Mouse (Mus musculus) induced T-regulatory cell, adult 2 months (primary cell): ENCODE data around the gene Serpinb9b.
"Not testable (repeated sequence)": the region's sequence is repeated elsewhere in the genome, so short reads cannot be mapped to it uniquely, and the experiment has no call there.

Experiments used
- DNase-seq: peaks from one replicate; pipeline ENCODE4 v3.0.0-alpha.2; 2012; ENCODE audit warnings: low read depth

Serpinb9b gene

DNA sequence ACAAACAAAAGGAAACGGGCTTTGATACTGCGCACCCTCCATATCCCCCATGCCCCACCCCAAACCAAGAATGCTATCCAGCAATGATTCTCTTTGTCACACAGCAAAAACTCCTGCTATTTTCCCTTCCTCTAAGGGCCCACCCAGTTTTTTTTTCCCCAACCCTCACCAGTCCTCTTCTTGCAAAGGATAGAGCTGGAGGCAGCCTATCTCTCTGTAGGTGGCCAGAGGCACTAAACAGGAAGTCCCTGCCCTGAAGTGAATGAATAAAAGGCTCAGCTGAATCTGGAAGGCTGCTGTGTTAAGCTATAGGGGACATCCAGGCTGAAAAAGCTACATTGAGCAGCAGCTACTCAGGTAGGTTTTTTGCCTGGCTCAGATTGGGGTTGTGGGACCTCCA lies at the start of gene Serpinb9b:
TSS of gene Serpinb9b (plus strand) at position 173 of the 400 bp plus-strand sequence.
- DNase-seq = no peak

GRCm38 (mm10) chr13:32982556-32983042 lies 44.6 kb upstream of the Serpinb9b start:
- DNase-seq = no peak

DNA sequence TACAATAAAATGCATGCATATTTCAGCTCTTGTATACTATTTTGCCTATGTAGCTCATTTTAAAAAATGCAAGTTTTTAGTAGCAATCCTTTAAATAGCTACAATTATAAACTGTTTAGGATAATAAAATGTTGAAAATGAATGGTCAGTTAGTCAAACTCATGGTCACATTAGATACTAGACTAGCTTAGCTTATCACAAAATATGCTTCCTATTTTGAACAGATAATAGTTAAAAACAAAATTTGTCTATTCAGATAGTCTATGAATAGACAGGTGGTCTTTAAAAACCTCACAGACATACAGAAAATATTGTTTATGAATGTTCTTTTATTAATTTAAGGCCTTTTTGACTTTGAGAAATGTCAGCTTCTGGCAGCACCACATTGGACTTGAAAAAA lies 41.0 kb upstream of the Serpinb9b start:
- DNase-seq = no peak

- peak; percentile 64 for DNase-seq
Measured at GRCm38 (mm10) chr13:32993152-32993893, 33.9 kb upstream of the Serpinb9b start.

DNA sequence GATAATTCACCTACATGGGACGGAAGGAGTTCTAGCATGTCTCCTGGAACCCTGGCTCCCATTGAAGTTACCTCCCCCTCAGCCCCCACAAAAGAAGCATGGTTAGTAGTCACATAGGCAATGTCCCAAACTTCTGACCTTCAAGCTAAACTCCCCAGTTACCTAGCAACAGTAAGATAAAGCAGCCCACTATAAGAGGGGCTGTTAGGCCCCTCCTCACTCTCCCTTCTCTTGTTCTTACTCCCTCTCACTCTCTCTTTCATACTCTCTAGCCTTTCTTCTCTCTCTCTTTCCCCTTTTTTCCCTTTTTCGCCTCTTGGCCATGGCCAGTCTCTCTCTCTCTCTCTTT lies 33.3 kb upstream of the Serpinb9b start:
- no peak for DNase-seq

GRCm38 (mm10) chr13:32995051-32995450 lies 32.2 kb upstream of the Serpinb9b start:
- DNase-seq = no peak

- peak; percentile 84 for DNase-seq
Measured at GRCm38 (mm10) chr13:33001341-33001740, 25.9 kb upstream of the Serpinb9b start.

GRCm38 (mm10) chr13:33002950-33003349 lies 24.3 kb upstream of the Serpinb9b start, which contains the start of gene Serpinb9:
Gene Serpinb9 (plus strand): TSS chr13:33003250.
- no peak for DNase-seq

GRCm38 (mm10) chr13:33003523-33004413 lies 23.4 kb upstream of the Serpinb9b start:
- DNase-seq = peak; percentile 57

DNA sequence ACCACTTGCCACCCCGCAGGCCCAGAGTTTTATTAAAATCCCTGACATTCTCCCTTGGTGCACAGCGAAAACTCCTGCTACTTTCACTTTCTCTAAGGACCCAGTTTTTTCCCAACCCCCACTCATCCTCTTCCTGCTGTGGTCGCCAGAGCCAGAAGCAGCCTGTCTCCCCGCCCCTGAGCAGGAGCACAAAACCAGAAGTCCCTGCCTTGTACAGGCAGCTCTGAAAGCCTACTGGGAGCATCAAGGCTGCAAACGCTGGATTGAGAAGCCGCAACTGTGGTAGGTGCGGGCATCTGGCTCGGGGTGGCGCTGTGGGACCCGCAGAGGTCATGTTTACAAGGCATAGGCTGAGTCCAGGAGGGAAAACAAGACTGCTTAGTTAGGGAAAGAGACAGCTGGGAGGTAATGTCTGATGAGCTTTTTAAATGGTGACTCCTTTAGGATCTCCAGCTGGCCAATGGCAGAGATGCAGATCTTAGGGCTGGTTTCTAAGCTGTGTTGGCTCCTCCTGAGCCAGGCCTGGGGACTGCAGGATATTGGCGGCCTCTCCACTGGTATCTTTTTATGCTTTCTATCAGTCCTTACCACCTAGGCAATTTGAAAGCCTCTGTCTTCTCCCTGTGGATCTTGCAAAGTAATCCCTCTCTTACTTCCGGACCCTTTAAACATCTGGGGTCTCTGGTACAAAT lies 22.7 kb upstream of the Serpinb9b start:
- peak; percentile 86 for DNase-seq

GRCm38 (mm10) chr13:33005501-33006075 lies 21.6 kb upstream of the Serpinb9b start:
- peak; percentile 10 for DNase-seq

GRCm38 (mm10) chr13:33006555-33006954 lies 20.7 kb upstream of the Serpinb9b start:
- no peak for DNase-seq

DNA sequence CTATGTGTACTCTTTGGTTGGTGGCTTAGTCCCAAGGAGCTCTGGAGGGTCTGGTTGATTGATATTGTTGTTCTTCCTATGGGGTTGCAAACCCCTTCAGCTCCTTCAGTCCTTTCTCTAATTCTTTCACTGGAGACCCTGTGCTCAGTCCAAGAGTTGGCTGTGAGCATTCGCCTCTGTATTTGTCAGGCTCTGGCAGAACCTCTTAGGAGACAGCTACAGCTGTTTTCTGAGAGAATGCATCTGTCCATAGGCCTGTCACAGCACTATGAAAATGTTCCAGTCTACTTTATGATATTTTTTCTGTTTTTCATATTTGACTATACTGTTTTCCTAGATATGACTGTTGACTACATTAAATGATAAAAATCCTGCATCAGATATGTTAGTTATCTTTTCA lies 14.8 kb upstream of the Serpinb9b start:
- DNase-seq = no peak

GRCm38 (mm10) chr13:33013271-33013670 lies 13.9 kb upstream of the Serpinb9b start:
- no peak for DNase-seq

DNA sequence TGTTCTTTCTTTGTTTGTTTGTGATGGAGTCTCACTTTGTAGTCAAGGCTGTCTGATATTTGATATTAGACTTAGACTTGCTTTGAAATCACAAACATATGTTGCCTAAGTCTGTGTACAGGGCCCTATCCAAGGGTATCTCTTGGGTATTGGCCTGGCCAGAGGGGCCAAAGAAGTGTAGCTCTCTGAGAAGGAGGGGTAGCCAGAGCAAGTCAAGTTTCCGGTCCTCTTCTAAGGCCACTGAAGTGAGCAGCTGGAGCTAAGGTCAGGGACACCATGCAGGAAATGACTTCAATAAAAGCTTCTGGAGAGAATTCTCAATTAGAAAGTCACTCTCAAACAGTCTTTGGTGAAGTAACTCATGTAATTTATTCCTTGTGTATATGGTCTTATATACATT lies 4.8 kb upstream of the Serpinb9b start:
- no peak for DNase-seq

- DNase-seq = no peak
Measured at GRCm38 (mm10) chr13:33026427-33027057, 674 bp upstream of the Serpinb9b start.

DNA sequence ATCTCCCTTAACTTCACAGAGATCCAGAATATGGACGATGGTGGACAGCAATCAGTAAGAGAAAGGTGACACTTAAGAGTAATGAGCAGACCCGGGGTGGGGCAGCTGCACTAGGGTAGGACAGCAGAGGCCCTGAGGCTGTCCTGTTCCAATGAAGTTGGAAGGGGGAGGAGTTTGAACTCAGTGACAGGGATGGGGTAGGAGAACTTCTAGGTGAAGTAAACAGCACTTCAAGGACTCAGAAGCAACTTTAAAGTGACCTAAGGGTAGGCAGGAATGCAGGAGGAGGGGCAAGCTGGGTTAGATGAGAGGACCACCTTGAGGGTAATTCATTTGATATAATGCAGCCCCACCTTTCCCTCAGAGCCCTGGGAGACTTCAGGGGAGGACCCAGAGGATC lies 930 bp downstream of the Serpinb9b start:
- no peak for DNase-seq

DNA sequence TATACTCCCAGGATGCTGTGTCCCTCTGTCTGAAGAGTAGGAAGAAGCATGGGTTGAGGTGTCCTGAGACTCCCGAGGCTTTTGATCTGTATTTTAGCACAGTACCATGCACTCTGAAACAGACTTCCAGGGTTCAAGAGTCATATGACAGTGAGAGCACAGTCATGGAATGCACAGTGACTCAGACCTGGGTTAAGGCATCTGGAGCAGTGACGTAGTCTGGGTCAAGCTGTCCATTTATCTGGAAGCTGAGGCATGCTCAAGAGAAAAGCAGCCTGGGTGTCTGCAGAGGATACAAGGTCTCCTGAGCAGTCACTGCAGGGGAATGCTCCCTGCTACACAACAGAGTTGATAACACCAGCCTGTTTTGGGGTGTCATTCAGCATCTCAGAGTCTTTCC lies 1.3 kb downstream of the Serpinb9b start:
- no peak for DNase-seq

DNA sequence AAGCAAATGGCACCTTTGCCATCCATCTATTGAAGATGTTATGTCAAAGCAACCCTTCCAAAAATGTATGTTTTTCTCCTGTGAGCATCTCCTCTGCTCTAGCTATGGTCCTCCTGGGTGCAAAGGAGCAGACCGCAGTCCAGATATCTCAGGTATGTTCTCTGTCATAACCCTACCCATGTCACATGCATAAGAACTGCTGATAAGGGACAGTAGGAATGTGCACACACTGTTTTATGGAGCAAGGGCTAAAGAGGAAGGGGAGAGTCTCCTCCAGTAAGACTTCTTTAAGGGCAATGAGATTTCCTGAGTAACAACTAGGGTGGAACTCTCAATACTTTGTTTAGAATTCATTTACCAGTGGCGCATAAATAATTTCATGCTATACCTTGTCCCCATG lies 2.3 kb downstream of the Serpinb9b start:
- not testable (repeated sequence) for DNase-seq

DNA sequence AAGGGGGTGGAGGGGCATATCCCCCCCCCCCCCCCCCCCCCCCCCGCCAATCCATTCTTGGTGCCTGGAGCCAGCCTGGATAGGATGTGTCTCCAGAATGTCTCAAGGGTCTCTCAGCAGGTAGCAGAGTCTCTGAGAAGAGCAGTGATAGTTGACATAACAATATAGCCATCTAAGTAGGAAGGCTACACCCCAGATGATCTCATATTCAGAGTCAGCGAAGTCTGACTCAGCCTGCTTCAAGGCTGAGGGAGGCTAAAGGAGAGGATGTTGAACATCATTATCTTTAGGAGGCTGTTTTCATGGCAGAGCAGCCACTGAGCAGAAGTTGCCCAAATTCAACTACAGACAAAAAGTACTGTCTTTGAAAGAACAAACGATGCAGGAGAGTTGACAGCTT lies 3.1 kb downstream of the Serpinb9b start:
- DNase-seq = no peak

DNA sequence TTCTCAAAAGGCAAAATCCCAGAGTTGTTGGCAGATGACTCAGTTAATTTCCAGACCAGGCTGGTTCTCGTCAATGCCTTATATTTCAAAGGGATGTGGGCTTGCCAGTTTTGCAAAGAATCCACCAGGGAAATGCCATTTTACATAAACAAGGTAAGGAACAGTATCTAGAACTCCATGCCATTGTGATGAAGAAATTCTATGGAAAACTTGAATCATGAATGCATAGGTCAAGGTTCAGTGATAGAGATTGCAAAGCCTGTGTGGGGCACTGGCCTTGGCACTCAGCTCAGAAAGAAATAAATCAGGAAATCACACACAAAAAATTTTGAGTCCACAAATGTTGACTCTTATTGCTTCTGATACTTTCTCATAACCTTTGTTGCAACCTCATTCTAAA lies 8.3 kb downstream of the Serpinb9b start:
- no peak for DNase-seq

DNA sequence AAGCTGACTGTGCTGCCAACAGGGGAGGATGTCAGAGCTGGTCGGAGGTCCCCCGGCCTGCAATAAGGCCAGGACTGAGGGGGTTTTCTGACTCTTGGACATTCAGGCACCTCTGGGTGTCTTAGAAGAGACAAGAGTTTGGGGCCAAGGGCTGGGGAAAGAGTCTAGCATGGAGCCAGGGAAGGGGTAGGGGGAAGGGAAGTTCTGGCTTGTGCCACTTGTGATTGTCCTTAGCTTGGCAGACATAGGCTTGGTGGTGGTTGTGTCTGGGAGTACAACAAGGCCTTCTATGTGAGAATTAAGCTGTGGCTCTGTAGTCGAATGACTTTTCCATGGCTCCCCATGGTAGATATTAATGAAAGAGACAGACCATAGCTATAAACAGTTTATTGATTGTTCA lies 16.3 kb downstream of the Serpinb9b start:
- no peak for DNase-seq
